Mouse (Mus musculus) lung, embryonic 15.5 days (tissue): ENCODE results near the gene Gm7233. TPM values are rescaled to one million over a fixed set of nuclear protein-coding genes. Genes with fewer than 3 reads are reported as not detected.
A peak's percentile ranks its signal among the peaks of the same experiment; 100 is the strongest.
"Not testable (repeated sequence)": the region's sequence is repeated elsewhere in the genome, so short reads cannot be mapped to it uniquely, and the experiment has no call there.

Source experiments
- ATAC-seq: fragments of 200-750 bp; cut with Nextera tagmentation; 2 replicates; pipeline ENCODE4 v1.8.0; 2017; ENCODE audit warnings: moderate number of reproducible peaks, borderline replicate concordance; ENCODE audit not compliant: low FRiP score, low TSS enrichment; ENCODE audit errors: extremely low read depth
- H3K27ac ChIP-seq: fragments of 300-500 bp; sonication (generic); 2 replicates; pipeline ENCODE4 v1.5.1; 2015; ENCODE audit warnings: moderate library complexity, mild to moderate bottlenecking, inconsistent platforms
- H3K27me3 ChIP-seq: fragments of 300-500 bp; sonication (generic); 2 replicates; pipeline ENCODE4 v1.6.1; 2015; ENCODE audit warnings: inconsistent platforms
- H3K36me3 ChIP-seq: fragments of 300-500 bp; sonication (generic); 2 replicates; pipeline ENCODE4 v1.6.1; 2015; ENCODE audit warnings: inconsistent platforms
- H3K4me1 ChIP-seq: fragments of 300-500 bp; sonication (generic); 2 replicates; pipeline ENCODE4 v1.6.1; 2015; ENCODE audit warnings: inconsistent platforms
- H3K4me2 ChIP-seq: fragments of 300-500 bp; sonication (generic); 2 replicates; pipeline ENCODE4 v1.6.1; 2015; ENCODE audit warnings: inconsistent platforms, mild to moderate bottlenecking, moderate library complexity
- H3K4me3 ChIP-seq: fragments of 300-500 bp; sonication (generic); 2 replicates; pipeline ENCODE4 v1.5.1; 2015; ENCODE audit warnings: mild to moderate bottlenecking, inconsistent platforms
- H3K9ac ChIP-seq: fragments of 300-500 bp; sonication (generic); 2 replicates; pipeline ENCODE4 v1.6.1; 2015; ENCODE audit warnings: inconsistent platforms
- H3K9me3 ChIP-seq: fragments of 300-500 bp; sonication (generic); 2 replicates; pipeline ENCODE4 v1.6.1; 2016; ENCODE audit warnings: inconsistent platforms
- WGBS: fragments of 180-500 bp; shearing (Covaris S2); methylation state at CpG from one replicate; pipeline ENCODE4 v1.1.7; 2015; 5-methylcytosine and 5-hydroxymethylcytosine counted together
- polyA plus RNA-seq: library from polyadenylated mRNA; unstranded; fragments of >200 nt; fragmentation: Nextera tagmentation; extraction: Ambion mirVana; gene quantifications from 2 replicates; pipeline ENCODE4 v1.2.1, GENCODE M21; 2015

Gm7233 gene
- 0.15 TPM in 1 of 2 replicates, not detected in the other for polyA plus RNA-seq

DNA sequence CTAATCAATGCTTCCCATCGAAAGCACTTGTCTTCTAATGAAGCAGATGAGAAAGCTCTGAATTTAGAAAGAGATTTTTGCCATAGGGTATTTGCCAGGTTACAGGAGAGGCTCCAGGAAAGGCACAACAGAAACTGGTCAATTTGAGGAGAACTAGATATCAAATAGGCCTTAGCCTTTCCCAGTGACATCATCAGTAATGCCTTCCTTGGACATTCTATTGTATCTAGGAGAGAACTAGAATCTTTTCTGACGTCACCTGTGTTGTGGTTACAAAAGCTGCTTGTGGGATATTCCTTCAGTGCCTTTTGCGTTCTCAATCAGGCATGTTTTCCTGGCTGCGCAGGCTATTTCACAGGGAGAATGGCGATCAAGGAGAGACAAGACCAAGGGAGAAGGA lies at the start of gene Gm7233:
TSS of gene Gm7233 (plus strand) at position 301 of the 400 bp plus-strand sequence.
- not testable (repeated sequence) for H3K4me2 ChIP-seq, H3K4me3 ChIP-seq, H3K36me3 ChIP-seq, ATAC-seq, H3K9ac ChIP-seq, H3K4me1 ChIP-seq, H3K27me3 ChIP-seq, H3K9me3 ChIP-seq, H3K27ac ChIP-seq
- 74% methylated on average over 5 of the region's 5 CpGs for WGBS

DNA sequence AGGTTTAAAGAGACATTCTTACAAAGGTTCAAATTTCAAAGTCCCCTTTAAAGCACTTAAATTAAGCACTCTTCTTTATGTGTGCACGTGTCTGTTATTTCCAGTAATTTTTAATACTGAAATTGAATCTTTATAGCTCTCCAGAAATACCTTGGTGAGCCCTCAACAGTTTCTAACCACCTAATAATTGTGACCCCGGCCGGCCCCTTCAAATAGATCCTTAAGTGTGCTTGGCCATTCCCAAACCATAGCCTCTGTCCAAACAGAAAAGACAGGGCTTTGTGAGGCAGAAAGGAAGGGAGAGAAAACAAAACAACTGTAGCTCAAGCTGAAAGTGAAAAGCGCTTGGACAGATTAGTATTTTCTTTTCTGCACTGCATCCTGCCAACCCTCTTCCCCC lies 12.5 kb upstream of the Gm7233 start:
- H3K9me3 ChIP-seq, H3K27me3 ChIP-seq, H3K4me1 ChIP-seq, H3K9ac ChIP-seq, H3K4me3 ChIP-seq, H3K27ac ChIP-seq, H3K4me2 ChIP-seq, H3K36me3 ChIP-seq, ATAC-seq: not testable (repeated sequence)
- WGBS, result 51% methylated on average over 4 of the region's 4 CpGs

DNA sequence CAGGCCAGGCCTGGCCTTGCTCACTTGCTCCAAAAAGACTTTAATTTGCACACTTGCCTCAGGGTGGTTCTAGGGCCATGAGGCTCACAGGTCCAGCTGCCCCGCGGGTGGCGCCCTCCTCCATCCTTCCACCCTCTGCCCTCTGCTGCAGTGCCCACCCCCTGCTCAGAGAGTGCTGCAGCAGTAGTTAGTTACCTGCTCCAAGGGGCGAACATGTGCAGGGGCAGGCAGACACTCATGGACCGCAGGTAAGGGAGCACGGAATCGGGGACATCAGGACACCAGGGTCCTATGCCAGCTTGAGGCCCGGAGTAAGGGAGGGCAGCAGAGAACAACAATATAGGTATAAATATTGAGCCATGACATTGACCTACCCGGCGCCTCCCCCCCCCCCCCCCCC lies 11.7 kb upstream of the Gm7233 start:
- H3K27me3 ChIP-seq, H3K27ac ChIP-seq, H3K4me3 ChIP-seq, H3K4me1 ChIP-seq, H3K9me3 ChIP-seq, H3K4me2 ChIP-seq, H3K36me3 ChIP-seq, ATAC-seq, H3K9ac ChIP-seq: not testable (repeated sequence)
- WGBS, result no CpG with 5 or more reads among the region's 10 CpGs

DNA sequence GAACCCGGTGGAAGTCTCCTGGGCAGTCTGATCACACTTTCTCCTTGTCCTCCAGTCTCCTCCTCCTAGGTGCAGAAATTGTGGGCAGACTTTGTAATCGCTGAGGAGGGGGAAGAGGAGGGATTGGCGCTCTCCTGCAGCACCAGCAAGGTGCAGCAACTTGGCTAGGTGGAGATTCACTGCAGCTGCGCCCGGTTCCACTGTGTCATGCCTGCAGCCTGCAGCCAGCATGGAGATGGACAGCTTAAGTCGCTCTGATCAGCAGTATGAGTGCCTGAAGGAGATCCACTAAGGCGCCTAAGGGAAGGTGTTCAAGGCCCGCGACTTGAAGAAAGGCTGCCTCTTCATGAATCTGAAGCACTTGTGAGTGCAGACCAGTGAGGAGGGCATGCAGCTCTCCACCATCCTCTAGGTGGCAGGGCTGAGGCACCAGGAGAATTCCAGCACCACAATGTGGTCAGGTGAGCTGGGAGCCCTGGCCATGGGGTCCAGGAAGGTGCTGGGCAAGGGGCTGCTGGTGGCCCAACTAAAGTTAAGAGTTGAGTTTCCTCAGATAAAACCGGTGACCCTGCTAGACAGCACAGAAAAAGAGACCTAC lies 11.0 kb upstream of the Gm7233 start:
- 20% methylated on average over 1 of the region's 10 CpGs for WGBS
- not testable (repeated sequence) for H3K4me3 ChIP-seq, H3K4me2 ChIP-seq, H3K27ac ChIP-seq, H3K9ac ChIP-seq, H3K27me3 ChIP-seq, H3K9me3 ChIP-seq, H3K4me1 ChIP-seq, H3K36me3 ChIP-seq
- ATAC-seq, result 0 out of 2 replicates have a peak, but pooled peaks have one; percentile 27

DNA sequence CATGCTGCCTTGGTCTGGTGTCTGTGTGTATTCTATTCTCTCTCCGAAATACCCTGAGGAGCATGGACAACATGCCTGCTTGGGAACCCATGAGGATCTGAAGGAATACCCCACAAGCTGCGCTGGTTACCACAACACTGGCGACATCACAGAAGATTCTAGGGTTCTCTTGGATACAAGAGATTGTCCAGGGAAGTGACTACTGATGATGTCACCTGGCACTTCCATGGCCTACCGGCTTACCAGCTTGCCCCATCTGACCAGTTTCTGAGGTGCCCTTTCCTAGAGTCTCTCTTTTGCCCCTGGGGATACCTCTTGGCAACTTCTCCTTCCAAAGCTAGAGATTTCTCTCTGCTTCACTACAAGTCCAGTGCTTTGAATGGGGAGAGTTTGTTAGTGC lies 55.5 kb downstream of the Gm7233 start, which contains the start of gene Gm8122:
TSS of gene Gm8122 (minus strand) at position 101 of the 400 bp plus-strand sequence.
- H3K36me3 ChIP-seq, H3K9me3 ChIP-seq, ATAC-seq, H3K27ac ChIP-seq, H3K4me1 ChIP-seq, H3K27me3 ChIP-seq, H3K9ac ChIP-seq, H3K4me3 ChIP-seq, H3K4me2 ChIP-seq: not testable (repeated sequence)
- 88% methylated on average over 4 of the region's 4 CpGs for WGBS

Other genes starting within 250 kb of the Gm7233 start
- gene Gm8082, start 186.2 kb upstream of the Gm7233 start, polyA plus RNA-seq, result not detected in 2 replicates
- not detected in 2 replicates for gene Gm10376, start 164.2 kb upstream of the Gm7233 start, polyA plus RNA-seq
- gene Gm8094, start 103.2 kb upstream of the Gm7233 start, polyA plus RNA-seq, result not detected in 2 replicates
- not detected in 2 replicates for gene Gm8104, start 79.3 kb upstream of the Gm7233 start, polyA plus RNA-seq
- not detected in 2 replicates for gene Gm8122, start 55.4 kb downstream of the Gm7233 start, polyA plus RNA-seq
- gene Gm8126, start 78.8 kb downstream of the Gm7233 start, polyA plus RNA-seq, result not detected in 2 replicates
- gene Gm9732, start 95.2 kb downstream of the Gm7233 start, polyA plus RNA-seq, result not detected in 2 replicates
- gene Gm8127, start 114.0 kb downstream of the Gm7233 start, polyA plus RNA-seq, result not detected in 2 replicates
- gene 1700001F09Rik, start 167.9 kb downstream of the Gm7233 start, polyA plus RNA-seq, result not detected in 2 replicates
- gene Gm8138, start 236.5 kb downstream of the Gm7233 start, polyA plus RNA-seq, result not detected in 2 replicates